Mouse (Mus musculus) erythroblast, embryonic 14.5 days (primary cell): ENCODE data around the gene Lonp2.

ENCODE experiments used
- GATA1 ChIP-seq: IDR thresholded peaks from 2 replicates; pipeline ENCODE4 v1.6.1; 2012; ENCODE audit warnings: low read length, inconsistent platforms, mixed read lengths
- TAL1 ChIP-seq: IDR thresholded peaks from 3 replicates; pipeline ENCODE4 v1.6.1; 2012; ENCODE audit warnings: low read length, inconsistent platforms, mixed read lengths

- TF ChIP-seq GATA1 (no peak), TAL1 (no peak)
Measured at GRCm38 (mm10) chr8:86599299-86599698, 24.5 kb upstream of the Lonp2 start.
